Mouse (Mus musculus): ENCODE measurements around the gene Cnst.
A peak's percentile ranks its signal among the peaks of the same experiment; 100 is the strongest.

The Cnst gene

GRCm38 (mm10) chr1:179591639-179592038 lies 45.5 kb downstream of the Cnst start:
- no peak for DNase-seq (ENCODE audit: low read depth, low spot score)

GRCm38 (mm10) chr1:179592143-179592542 lies 46.0 kb downstream of the Cnst start:
- no peak for DNase-seq (ENCODE audit: low read depth, low spot score)

GRCm38 (mm10) chr1:179592972-179593371 lies 46.8 kb downstream of the Cnst start:
- DNase-seq (ENCODE audit: low read depth, low spot score), result no peak

- no peak for DNase-seq (ENCODE audit: low read depth, low spot score)
Observed at GRCm38 (mm10) chr1:179598386-179598785, 52.2 kb downstream of the Cnst start.

- DNase-seq (ENCODE audit: low read depth, low spot score), result no peak
Observed at GRCm38 (mm10) chr1:179604526-179604925, 58.4 kb downstream of the Cnst start.

GRCm38 (mm10) chr1:179606004-179606723 lies 60.0 kb downstream of the Cnst start:
- DNase-seq (ENCODE audit: low read depth, low spot score), result no peak

GRCm38 (mm10) chr1:179608521-179608920 lies 62.4 kb downstream of the Cnst start:
- no peak for DNase-seq (ENCODE audit: low read depth, low spot score)

GRCm38 (mm10) chr1:179609724-179610505 lies 63.7 kb downstream of the Cnst start:
- DNase-seq (ENCODE audit: low read depth, low spot score), result no peak

- DNase-seq (ENCODE audit: low read depth, low spot score), result no peak
Observed at GRCm38 (mm10) chr1:179611182-179611581, 65.0 kb downstream of the Cnst start.

GRCm38 (mm10) chr1:179612418-179612817 lies 66.2 kb downstream of the Cnst start:
- DNase-seq (ENCODE audit: low read depth, low spot score), result no peak

GRCm38 (mm10) chr1:179612986-179613505 lies 66.9 kb downstream of the Cnst start:
- DNase-seq (ENCODE audit: low read depth, low spot score), result no peak

- DNase-seq (ENCODE audit: low read depth, low spot score), result no peak
Observed at GRCm38 (mm10) chr1:179617426-179617825, 71.3 kb downstream of the Cnst start.

GRCm38 (mm10) chr1:179622665-179623064 lies 76.5 kb downstream of the Cnst start:
- DNase-seq (ENCODE audit: low read depth, low spot score), result no peak

GRCm38 (mm10) chr1:179623657-179624056 lies 77.5 kb downstream of the Cnst start:
- no peak for DNase-seq (ENCODE audit: low read depth, low spot score)

- peak; percentile 32 for DNase-seq (ENCODE audit: low read depth, low spot score)
Observed at GRCm38 (mm10) chr1:179624354-179624753, 78.2 kb downstream of the Cnst start.

- DNase-seq (ENCODE audit: low read depth, low spot score), result no peak
Observed at GRCm38 (mm10) chr1:179627855-179628254, 81.7 kb downstream of the Cnst start.

GRCm38 (mm10) chr1:179628438-179629106 lies 82.4 kb downstream of the Cnst start:
- DNase-seq (ENCODE audit: low read depth, low spot score), result no peak

GRCm38 (mm10) chr1:179629276-179629675 lies 83.1 kb downstream of the Cnst start:
- DNase-seq (ENCODE audit: low read depth, low spot score), result no peak

GRCm38 (mm10) chr1:179632746-179633413 lies 86.7 kb downstream of the Cnst start:
- DNase-seq (ENCODE audit: low read depth, low spot score), result no peak

GRCm38 (mm10) chr1:179633414-179633752 lies 87.2 kb downstream of the Cnst start:
- peak; percentile 44 for DNase-seq (ENCODE audit: low read depth, low spot score)

- DNase-seq (ENCODE audit: low read depth, low spot score), result no peak
Observed at GRCm38 (mm10) chr1:179634159-179634558, 88.0 kb downstream of the Cnst start.

- no peak for DNase-seq (ENCODE audit: low read depth, low spot score)
Observed at GRCm38 (mm10) chr1:179642726-179643125, 96.6 kb downstream of the Cnst start.
